Mouse (Mus musculus): Measurements from ENCODE around the gene 1700028J19Rik. TPM values are rescaled to one million over a fixed set of nuclear protein-coding genes. Genes with fewer than 3 reads are reported as not detected.
"Not testable (repeated sequence)": the region's sequence is repeated elsewhere in the genome, so short reads cannot be mapped to it uniquely, and the experiment has no call there.

1700028J19Rik gene
- polyA plus RNA-seq, 1 experiment: 2.1 TPM

DNA sequence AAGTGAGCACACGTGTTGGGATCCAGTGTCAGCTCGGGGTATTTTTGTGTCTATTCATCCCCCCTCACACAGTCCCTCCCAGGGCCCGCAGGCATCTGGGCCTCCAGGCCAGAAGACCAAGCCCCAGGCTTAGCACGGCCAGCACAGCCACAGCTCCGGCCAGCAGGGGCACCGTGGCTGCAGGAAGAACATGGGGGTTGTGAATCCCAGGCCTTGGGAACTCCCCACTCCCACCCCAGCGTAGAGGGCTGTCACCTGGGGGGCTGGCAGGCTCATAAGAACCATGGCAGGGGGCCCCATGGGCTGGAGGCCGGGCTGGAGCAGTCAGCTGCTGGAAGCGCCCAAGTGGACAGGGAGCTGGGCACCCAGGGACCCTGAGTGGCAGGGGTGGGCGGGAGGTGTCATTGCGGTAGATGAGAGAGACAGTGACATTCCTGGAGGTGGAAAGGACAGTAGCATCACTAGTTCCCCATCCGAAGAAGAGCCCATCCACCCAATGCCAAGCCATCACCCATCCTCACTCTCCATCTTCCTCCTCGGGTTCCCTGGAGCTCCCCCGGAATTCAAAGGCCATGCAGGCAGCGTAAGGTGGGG lies 6.6 kb upstream of the 1700028J19Rik start:
- DNase-seq (ENCODE audit: extremely low spot score in 1 of 2, low spot score in 1 of 2): no peak

DNA sequence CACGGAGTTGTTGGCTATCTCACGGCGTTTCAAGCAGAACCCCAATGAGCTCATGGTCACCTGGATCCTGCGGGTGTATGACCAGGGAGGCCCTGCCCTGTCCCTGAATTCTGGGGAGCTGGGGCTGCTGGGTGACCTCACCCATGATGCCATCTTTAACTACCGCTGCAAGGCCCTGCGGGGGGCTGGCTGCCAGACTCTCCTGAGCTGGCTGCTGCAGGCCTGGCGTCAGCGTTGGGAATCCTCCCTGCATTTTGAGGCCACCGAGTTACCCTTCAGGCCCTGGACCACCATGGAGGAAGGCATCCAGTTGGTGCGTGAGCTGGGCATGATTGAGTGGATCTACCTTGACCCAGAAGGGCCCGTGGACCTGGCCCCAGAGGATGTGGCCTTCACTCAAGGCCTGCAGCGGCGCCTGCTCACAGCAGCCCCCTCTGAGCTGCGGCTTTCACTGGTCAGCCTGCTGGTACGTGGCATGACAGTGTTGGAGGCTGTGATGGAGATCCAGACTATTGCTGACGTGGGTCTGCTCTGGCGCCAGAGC lies 4.3 kb upstream of the 1700028J19Rik start:
- not testable (repeated sequence) for DNase-seq (ENCODE audit: extremely low spot score in 1 of 2, low spot score in 1 of 2)

DNA sequence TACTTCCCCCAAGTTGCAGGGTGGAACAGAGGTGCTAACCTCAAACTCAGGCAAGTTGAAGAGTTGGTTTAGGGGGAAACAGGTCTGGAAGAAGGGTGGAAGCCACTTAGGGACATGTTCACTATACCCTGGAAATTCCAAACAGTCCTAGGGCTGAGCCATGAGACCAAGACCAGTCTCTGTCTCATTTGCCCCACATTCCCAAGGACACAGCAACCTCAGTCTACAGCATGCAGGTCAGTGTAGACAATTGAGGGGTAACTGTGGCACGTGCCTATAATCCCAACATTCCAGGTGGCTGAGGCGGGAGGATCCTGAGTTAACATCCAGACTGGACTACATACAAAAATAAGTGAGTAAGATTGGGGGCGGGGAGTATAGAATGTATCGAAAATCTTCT lies 2.8 kb upstream of the 1700028J19Rik start:
- DNase-seq (ENCODE audit: extremely low spot score in 1 of 2, low spot score in 1 of 2): no peak

DNA sequence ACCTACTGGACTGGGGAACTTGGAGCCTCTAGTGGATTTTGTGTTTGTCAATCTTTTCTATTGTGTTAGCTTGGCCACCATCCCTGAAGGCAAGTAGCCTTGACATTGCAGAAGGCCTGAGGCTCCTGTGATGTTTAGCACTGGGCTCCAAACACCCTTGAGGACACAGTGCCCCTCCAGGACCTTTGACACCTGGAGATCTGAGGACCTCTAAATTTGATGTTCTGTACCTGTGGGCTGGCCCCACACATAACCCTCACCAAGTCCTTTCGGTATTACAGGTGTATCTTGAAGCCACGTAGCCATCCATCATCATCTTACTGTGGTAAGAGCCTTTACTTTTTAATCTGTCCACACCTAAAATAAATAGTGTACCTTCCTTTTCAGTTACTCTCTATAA lies 1.5 kb upstream of the 1700028J19Rik start:
- no peak for DNase-seq (ENCODE audit: extremely low spot score in 1 of 2, low spot score in 1 of 2)

DNA sequence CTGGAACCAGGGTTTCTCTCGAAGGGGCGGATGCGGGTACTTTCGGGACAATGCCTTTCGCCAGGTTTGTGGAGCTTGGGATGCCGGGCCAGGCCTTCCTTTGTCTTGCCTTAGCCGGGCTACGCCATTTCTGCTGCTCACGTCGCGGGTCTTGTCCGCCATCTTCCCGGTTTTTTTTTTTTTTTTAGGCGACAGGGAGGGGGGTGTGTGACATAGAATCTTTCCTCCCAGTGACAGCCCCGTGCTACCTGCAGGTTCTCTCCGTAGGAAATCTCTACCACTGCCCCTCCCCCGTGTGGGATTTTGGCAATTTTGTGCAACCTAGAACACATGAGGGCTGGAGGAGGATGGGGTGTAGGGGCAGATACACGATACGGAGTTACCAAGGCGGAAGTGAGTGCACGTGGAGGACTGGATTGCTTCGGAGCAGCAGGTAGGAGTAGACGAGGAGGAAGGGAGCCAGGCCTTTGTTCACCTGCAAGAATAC lies 532 bp upstream of the 1700028J19Rik start:
- DNase-seq (ENCODE audit: extremely low spot score in 1 of 2, low spot score in 1 of 2): peak; percentile 32 to 48

DNA sequence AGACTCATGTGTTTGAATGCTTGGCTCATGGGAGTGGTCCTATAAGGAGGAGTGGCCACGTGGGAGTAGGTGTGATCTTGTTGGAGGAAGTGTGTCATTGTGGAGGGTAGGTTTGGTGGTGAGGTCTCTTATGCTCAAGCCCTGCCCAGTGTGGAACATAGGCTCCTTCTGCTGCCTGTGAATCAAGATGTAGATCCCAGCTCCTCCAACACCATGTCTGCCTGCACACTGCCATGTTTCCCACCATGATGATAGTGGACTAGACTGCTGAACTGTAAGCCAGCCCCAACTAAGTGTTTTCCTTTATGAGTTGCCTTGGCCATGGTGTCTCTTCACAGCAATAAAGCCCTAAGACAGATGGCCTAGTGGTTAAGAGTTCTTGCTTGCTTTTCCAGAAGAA lies 2.4 kb downstream of the 1700028J19Rik start:
- no peak for DNase-seq (ENCODE audit: extremely low spot score in 1 of 2, low spot score in 1 of 2)

DNA sequence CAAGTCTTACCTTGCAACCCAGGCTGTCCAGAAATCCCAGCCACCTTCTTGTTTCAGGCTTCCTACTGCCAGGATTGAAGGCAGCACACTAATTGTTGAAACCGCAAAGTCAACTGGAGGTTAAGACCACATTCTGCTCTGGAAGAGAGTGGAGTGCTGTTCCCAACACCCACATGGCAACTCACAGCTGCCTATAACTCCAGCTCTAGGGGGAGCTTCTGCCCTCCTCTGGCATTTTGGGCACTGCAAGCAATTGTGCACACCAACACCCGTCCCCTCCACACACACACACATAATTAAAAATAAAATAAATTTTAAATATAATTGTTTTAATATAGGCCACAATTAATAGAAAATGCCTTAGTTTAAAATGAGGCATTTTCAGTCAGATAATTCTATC lies 5.3 kb downstream of the 1700028J19Rik start:
- no peak for DNase-seq (ENCODE audit: extremely low spot score in 1 of 2, low spot score in 1 of 2)

DNA sequence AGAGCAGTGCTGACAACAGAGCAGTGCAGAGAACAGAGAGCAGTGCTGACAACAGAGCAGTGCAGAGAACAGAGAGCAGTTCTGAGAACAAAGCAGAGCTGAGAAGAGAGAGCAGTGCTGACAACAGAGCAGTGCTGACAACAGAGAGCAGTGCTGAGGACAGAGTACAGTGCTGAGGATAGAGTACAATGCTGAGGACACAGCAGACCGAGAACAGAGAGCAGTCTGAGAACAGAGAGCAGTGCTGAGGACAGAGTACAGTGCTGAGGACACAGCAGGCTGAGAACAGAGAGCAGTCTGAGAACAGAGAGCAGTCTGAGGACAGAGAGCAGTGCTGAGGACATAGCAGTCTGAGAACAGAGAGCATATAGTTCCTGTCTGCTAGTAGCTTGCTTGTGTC lies 5.8 kb downstream of the 1700028J19Rik start:
- no peak for DNase-seq (ENCODE audit: extremely low spot score in 1 of 2, low spot score in 1 of 2)

DNA sequence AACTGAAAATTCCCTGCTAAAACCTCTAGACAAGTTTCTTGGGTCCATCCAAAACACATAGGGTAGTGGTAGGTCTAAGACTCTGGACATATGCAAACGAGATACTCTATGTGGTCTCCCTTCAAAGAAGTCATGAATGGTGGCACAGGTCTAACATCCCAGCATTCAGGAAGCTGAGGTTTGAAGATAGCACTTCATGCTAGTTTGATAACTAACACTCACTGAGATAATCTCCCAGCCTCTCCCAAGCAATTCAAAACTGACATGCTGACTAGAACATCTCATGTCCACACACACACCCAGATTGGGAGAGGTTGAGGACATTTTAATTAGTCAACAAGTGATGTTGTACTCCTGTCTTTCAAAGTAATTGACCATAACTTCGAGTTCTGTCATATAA lies 6.6 kb downstream of the 1700028J19Rik start:
- DNase-seq (ENCODE audit: extremely low spot score in 1 of 2, low spot score in 1 of 2): no peak

DNA sequence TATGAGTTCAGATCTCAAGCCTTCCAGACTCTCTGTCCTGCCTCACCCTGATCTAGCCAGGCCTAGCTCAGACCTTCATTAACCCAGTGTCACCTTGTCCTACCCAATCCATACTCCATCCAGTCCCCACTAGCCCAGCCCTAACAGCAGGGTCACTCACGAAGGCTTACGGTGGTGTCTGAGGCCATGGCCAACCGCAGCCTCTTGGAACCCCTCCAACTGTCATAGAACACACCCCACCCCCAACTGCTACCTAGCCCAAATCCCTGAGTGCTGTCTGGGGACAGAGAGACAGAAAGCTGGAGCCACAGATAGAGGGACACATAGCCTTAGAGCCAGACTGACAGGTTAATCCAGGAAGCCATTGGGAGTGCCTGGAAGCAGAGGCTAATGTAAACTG lies 10.6 kb downstream of the 1700028J19Rik start, which contains the start of gene Gm36864:
TSS of gene Gm36864 (plus strand) at position 269 of the 400 bp plus-strand sequence.
- no peak for DNase-seq (ENCODE audit: extremely low spot score in 1 of 2, low spot score in 1 of 2)

DNA sequence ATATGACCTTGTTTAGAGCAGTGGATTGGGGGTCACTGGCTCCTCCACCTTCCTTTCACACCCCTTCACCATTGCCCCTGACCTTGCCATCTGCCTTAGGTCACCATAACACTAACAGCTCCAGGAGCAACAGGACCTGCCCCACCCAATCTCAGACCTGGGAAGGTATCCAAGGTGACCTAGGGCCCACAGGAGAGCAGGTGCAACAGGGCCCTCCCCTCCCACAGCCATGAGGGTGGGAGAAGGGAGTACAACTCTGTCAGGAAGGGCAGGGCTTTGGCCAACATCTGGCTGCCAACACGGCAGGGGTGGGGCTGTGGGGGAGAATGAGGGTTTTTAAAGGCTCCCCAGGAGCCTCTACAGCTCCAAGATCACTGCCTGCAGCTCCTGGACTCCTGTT lies 21.4 kb downstream of the 1700028J19Rik start, which contains the start of gene Klk1:
TSS of gene Klk1 (plus strand) at position 285 of the 400 bp plus-strand sequence.
- no peak for DNase-seq (ENCODE audit: extremely low spot score in 1 of 2, low spot score in 1 of 2)

DNA sequence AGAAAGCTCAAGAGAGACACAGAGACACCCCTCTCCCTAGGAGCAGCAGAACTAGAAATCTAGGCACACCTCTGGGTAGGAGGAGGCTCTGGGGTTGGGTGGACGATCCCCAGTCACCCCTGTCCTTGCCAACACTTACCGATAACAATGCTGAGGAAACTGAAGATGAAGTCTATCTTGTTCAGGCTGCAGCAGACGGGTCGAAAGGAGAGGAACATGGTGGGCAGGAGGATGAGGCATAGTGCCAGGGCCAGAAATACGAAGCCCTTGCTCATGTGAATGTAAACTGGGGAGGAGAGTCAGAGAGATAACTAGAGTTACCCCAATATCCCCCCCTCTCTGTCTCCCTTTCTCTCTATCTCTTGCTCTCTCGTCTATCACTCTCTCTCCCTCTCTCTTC lies 24.2 kb downstream of the 1700028J19Rik start:
- DNase-seq (ENCODE audit: extremely low spot score in 1 of 2, low spot score in 1 of 2): not testable (repeated sequence)

DNA sequence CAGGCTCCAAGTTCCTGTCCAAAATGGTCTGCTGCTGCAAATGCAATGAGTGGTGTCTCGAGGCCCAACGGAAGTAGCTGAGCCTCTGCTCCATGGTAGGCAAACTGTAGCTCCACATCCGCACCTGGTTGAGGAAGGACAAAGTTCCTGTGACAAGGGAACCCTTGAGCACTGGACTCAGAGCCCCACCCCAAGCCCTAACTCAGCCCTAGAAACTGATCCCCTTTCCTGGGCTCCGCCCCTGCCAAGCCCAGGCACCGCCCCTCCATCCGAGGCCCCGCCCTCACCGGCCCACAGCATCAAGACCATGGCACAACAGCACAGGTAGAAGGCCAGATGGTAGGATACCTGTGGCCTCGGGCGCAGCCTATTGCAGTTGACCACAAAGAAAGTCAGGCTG lies 24.9 kb downstream of the 1700028J19Rik start:
- not testable (repeated sequence) for DNase-seq (ENCODE audit: extremely low spot score in 1 of 2, low spot score in 1 of 2)

DNA sequence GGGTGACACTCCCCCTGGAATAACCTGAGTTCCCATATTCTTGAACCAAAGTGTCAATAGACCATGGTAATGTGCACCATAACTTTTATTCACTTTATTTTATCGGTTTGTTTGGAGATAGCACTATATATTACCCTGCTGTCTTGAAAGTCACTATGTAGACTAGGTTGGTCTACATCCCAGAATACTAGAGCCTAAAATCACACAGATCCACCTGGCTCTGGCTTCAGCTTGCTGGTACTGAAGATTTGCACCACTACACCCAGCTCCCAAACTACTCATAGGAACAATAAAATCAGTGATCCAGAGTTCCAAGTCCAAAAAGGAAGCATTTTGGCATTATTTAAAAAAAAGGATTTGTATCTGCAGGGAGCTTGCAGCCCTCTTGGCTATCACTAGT lies 30.9 kb downstream of the 1700028J19Rik start, which contains the start of gene Klk1b5:
TSS of gene Klk1b5 (plus strand) at position 301 of the 400 bp plus-strand sequence.
- DNase-seq (ENCODE audit: extremely low spot score in 1 of 2, low spot score in 1 of 2): no peak

DNA sequence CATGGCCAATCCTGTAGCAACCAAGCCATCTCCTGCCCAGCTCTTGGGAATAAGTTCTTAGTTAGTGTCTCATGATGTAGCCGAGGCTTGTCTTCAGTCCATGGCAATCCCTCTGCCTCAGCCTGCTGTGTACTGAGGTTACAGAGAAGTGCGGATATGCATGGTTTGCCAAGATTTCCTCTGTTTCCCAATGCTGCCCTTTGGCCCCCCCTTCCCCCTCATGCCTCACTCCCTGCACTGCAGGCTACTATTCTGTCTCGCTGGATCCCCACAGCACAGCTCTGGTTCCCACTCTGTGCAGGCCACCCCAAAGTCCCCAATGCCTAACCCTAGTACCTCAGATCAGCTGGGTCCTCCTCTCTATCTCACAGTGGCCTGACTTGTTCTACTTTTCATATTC lies 38.2 kb downstream of the 1700028J19Rik start:
- DNase-seq (ENCODE audit: extremely low spot score in 1 of 2, low spot score in 1 of 2): no peak

DNA sequence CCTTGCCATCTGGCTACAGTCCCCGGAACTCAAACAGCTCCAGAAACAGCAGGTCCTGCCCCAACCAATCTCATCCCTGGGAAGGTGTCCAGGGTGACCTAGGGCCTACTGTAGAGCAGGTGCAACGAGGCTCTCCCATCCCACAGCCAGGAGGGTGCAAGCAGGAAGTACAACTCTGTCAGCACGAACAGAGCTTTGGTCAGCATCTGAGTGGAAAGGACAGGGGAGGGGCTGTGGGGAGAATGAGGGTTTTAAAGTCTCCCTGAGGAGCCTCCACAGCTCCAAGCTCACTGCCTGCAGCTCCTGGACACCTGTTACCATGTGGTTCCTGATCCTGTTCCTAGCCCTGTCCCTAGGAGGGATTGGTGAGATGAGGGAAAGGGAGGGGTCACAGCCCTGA lies 39.4 kb downstream of the 1700028J19Rik start, which contains the start of gene Klk1b4:
TSS of gene Klk1b4 (plus strand) at position 301 of the 400 bp plus-strand sequence.
- DNase-seq (ENCODE audit: extremely low spot score in 1 of 2, low spot score in 1 of 2): not testable (repeated sequence)

DNA sequence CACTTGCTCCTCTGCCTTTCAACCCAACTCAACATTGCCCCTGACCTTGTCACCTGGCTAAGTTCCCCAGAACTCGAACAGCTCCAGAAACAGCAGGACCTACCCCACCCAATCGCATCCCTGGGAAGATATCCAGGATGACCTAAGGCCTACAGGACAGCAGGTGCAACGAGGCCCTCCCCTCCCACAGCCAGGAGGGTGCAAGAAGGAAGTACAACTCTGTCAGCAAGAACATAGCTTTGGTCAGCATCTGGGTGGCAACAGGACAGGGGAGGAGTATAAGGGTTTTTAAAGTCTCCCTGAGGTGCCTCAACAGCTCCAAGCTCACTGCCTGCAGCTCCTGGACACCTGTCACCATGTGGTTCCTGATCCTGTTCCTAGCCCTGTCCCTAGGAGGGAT lies 48.6 kb downstream of the 1700028J19Rik start, which contains the start of gene Klk1b3:
TSS of gene Klk1b3 (plus strand) at position 301 of the 400 bp plus-strand sequence.
- DNase-seq (ENCODE audit: extremely low spot score in 1 of 2, low spot score in 1 of 2): no peak

DNA sequence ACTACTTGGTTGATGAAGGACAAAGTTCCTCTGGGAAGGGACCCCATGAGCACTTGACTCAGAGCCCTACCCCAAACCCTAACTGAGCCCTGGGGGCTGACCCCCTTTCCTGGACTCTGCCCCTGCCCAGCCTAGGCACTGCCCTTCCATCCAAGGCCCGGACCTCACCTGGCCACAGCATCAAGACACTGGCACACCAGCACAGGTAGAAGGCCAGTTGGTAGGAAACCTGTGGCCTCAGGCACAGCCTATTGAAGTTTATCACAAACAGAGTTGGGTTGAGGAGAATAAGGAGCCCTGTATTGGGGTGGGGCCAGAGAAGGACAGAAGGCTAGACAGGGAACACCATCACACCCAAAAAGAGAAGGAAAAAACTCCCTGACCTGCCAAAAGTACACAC lies 53.0 kb downstream of the 1700028J19Rik start:
- DNase-seq (ENCODE audit: extremely low spot score in 1 of 2, low spot score in 1 of 2): not testable (repeated sequence)

DNA sequence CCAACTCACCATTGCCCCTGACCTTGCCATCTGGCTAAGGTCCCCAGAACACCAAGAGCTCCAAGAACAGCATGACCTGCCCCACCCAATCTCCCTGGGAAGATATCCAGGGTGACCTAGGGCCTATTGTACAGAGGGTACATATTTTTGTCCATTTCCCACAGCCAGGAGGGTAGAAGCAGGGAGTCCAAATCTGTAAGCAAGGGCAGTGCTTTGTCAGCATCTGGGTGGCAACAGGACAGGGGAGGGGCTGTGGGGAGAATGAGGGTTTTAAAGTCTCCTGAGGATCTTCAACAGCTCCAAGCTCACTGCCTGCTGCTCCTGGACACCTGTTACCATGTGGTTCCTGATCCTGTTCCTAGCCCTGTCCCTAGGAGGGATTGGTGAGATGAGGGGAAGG lies 58.6 kb downstream of the 1700028J19Rik start, which contains the start of gene Klk1b24:
TSS of gene Klk1b24 (plus strand) at position 301 of the 400 bp plus-strand sequence.
- not testable (repeated sequence) for DNase-seq (ENCODE audit: extremely low spot score in 1 of 2, low spot score in 1 of 2)

DNA sequence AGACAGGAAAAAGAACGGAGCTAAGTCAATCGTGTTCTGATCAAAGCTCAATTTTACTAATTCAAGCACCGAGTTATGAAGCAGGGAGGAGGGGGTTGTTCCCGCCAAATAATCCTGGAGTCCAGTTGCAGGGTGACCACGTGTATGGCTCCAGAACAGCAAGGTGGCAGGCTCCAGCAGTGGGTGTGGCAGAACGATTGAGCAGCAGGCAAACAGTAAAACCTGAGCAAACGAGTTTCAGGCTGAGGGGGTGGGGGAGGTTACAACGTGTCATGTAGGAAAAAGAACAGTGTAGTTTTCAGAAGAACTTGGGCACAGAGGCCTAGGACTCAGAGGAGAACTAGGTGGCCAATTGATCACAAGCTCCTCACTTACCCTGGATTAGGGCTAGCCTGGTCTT lies 60.0 kb downstream of the 1700028J19Rik start:
- not testable (repeated sequence) for DNase-seq (ENCODE audit: extremely low spot score in 1 of 2, low spot score in 1 of 2)

Data from frontal cortex, adult 2 months (tissue).